Mouse (Mus musculus) bone marrow, adult 2 months (tissue): ENCODE measurements around the gene Slc1a2.

Experiments used
- CTCF ChIP-seq: fragments of 200-500 bp; IDR thresholded peaks from 2 replicates; pipeline ENCODE4 v1.5.1; 2011; ENCODE audit warnings: low read length, control low read depth; ENCODE audit not compliant: control insufficient read depth, insufficient read depth
- POLR2A ChIP-seq: fragments of 200-500 bp; IDR thresholded peaks from 2 replicates; pipeline ENCODE4 v1.6.1; 2011; ENCODE audit warnings: low read depth, mild to moderate bottlenecking, control low read depth, low read length, borderline replicate concordance; ENCODE audit not compliant: control insufficient read depth

GRCm38 (mm10) chr2:102650322-102650721 is 8.1 kb upstream of the Slc1a2 start:
- no peak for TF ChIP-seq CTCF
- no peak for TF ChIP-seq POLR2A
